Mouse (Mus musculus) forebrain, embryonic 14.5 days (tissue): ENCODE data around the gene Slc9a4. TPM values are rescaled to one million over a fixed set of nuclear protein-coding genes. Genes with fewer than 3 reads are reported as not detected.
"Not testable (repeated sequence)": the region's sequence is repeated elsewhere in the genome, so short reads cannot be mapped to it uniquely, and the experiment has no call there.

Experiments
- ATAC-seq: fragments of 200-750 bp; cut with Nextera tagmentation; 2 replicates; pipeline ENCODE4 v1.8.0; 2017; ENCODE audit warnings: mild to moderate bottlenecking, moderate library complexity
- DNase-seq: peaks from one replicate; pipeline ENCODE4 v3.0.0-alpha.2; 2015; ENCODE audit warnings: low spot score
- H3K27ac ChIP-seq: fragments of 300-500 bp; sonication (generic); 2 replicates; pipeline ENCODE4 v1.5.1; 2014; ENCODE audit warnings: low read depth, mild to moderate bottlenecking, control low read depth, low read length, moderate library complexity
- H3K27me3 ChIP-seq: fragments of 300-500 bp; sonication (generic); replicated peaks from 2 replicates; pipeline ENCODE4 v1.6.1; 2014; ENCODE audit warnings: low read length, control low read depth, mixed read lengths; ENCODE audit not compliant: control insufficient read depth, insufficient read depth
- H3K36me3 ChIP-seq: fragments of 300-500 bp; sonication (generic); 2 replicates; pipeline ENCODE4 v1.6.1; 2014; ENCODE audit warnings: low read length, control low read depth; ENCODE audit not compliant: control insufficient read depth, insufficient read depth
- H3K4me1 ChIP-seq: fragments of 300-500 bp; sonication (generic); 2 replicates; pipeline ENCODE4 v1.6.1; 2014; ENCODE audit warnings: antibody characterized with exemption, low read length, control low read depth; ENCODE audit not compliant: control insufficient read depth, insufficient read depth
- H3K4me2 ChIP-seq: fragments of 300-500 bp; sonication (generic); 2 replicates; pipeline ENCODE4 v1.6.1; 2014; ENCODE audit warnings: mild to moderate bottlenecking, control low read depth, low read length
- H3K4me3 ChIP-seq: fragments of 300-500 bp; sonication (generic); 2 replicates; pipeline ENCODE4 v1.5.1; 2014; ENCODE audit warnings: low read depth, low read length, control low read depth
- H3K9ac ChIP-seq: fragments of 300-500 bp; sonication (generic); 2 replicates; pipeline ENCODE4 v1.6.1; 2014; ENCODE audit warnings: mild to moderate bottlenecking, low read length, control low read depth, moderate library complexity
- H3K9me3 ChIP-seq: fragments of 300-500 bp; sonication (generic); replicated peaks from 2 replicates; pipeline ENCODE4 v1.6.1; 2016; ENCODE audit warnings: low read length, control low read depth, mixed read lengths; ENCODE audit not compliant: control insufficient read depth
- WGBS: fragments of 180-500 bp; shearing (Covaris S2); extraction: QIAGEN DNeasy Blood & Tissue Kit; methylation state at CpG from one replicate; pipeline ENCODE4 v1.1.7; 2014; 5-methylcytosine and 5-hydroxymethylcytosine counted together
- polyA plus RNA-seq: library from polyadenylated mRNA; unstranded; fragments of >200 nt; fragmentation: Nextera tagmentation; extraction: Ambion mirVana; gene quantifications from 2 replicates; pipeline ENCODE4 v1.2.1, GENCODE M21; 2014

Slc9a4 gene
- polyA plus RNA-seq, 1 experiment from 2014 or later, result not detected

DNA sequence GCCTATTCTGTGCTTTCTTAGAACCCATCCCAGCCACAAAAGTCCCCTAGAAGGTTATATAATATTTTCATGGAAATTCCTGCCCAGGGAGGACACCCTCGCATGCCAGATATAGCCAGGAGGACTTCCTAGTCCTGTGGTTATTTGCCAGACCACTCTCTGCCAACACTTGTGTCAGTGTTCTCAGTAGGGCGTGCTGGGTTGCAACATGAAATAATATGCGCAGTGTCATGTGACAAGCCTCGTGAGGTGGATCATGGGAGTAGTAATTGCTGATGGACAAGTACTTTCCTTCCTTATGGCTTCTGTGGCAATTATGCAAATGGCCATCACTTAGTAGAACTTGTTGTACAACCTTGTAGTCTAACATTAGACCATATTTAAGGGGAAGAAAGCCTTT, 11.1 kb downstream of the Slc9a4 start:
- no peaks in the 10 kb centered on the region for H3K27me3 ChIP-seq
- no peak overlapping the region for H3K27ac ChIP-seq
- H3K36me3 ChIP-seq, result no peaks in the 10 kb centered on the region
- no peak overlapping the region for H3K4me2 ChIP-seq
- DNase-seq, result no peak
- ATAC-seq, result no peak
- no peaks in the 10 kb centered on the region for H3K9me3 ChIP-seq
- no peak overlapping the region for H3K9ac ChIP-seq
- no peaks in the 10 kb centered on the region for H3K4me1 ChIP-seq
- 89% methylated on average over 4 of the region's 4 CpGs for WGBS
- H3K4me3 ChIP-seq, result no peak overlapping the region

DNA sequence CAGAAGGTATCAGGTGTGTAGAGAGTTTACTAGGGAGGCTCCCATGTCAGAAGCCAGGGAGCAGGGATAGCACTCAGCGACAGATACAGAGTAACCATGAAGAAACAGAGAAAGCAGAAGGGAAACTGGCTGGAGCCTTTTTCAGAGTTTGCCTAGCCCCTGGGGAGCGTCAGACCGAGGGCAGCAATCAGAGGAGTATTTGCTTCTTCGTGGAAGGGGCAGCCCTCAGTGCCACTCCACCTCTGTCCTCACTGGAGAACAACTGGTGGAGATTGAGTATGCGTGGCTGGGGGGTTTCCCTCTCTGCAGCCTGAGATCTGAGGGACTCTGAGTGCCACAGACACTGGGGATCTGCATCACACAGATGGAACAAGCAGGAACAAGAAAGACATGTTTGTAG, 17.9 kb downstream of the Slc9a4 start:
- Histone ChIP-seq H3K36me3 (no peaks in the 10 kb centered on the region), H3K27ac (no peak overlapping the region), H3K4me2 (no peak overlapping the region), H3K27me3 (no peaks in the 10 kb centered on the region), H3K4me1 (no peaks in the 10 kb centered on the region), H3K4me3 (no peak overlapping the region), H3K9me3 (no peaks in the 10 kb centered on the region), H3K9ac (no peak overlapping the region)
- WGBS, result 78% methylated on average over 5 of the region's 5 CpGs
- ATAC-seq, result no peak
- DNase-seq, result no peak

DNA sequence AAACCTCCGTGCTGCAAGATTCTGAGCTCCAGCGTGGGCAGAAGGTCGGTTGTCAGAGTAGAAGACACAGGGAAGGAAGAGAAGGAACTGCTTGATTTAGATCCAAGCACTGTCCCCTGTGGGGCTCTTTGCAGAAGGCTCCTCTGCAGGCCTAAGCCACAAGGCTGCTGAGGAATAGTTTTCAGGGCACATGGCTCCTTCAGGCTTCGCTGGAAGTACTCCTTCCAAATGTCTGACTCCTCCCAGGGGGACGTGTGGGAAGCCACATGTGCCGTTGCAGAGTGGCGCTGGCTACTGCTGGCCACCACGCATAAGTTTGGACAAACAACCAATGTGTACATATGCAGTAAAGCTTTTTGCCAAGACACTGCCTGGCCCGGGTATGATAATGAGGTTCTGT, 19.8 kb downstream of the Slc9a4 start:
- H3K9ac ChIP-seq, H3K36me3 ChIP-seq, DNase-seq, H3K9me3 ChIP-seq, H3K4me1 ChIP-seq, H3K27me3 ChIP-seq, H3K4me2 ChIP-seq, H3K4me3 ChIP-seq, ATAC-seq, H3K27ac ChIP-seq: not testable (repeated sequence)
- 90% methylated on average over 9 of the region's 9 CpGs for WGBS

DNA sequence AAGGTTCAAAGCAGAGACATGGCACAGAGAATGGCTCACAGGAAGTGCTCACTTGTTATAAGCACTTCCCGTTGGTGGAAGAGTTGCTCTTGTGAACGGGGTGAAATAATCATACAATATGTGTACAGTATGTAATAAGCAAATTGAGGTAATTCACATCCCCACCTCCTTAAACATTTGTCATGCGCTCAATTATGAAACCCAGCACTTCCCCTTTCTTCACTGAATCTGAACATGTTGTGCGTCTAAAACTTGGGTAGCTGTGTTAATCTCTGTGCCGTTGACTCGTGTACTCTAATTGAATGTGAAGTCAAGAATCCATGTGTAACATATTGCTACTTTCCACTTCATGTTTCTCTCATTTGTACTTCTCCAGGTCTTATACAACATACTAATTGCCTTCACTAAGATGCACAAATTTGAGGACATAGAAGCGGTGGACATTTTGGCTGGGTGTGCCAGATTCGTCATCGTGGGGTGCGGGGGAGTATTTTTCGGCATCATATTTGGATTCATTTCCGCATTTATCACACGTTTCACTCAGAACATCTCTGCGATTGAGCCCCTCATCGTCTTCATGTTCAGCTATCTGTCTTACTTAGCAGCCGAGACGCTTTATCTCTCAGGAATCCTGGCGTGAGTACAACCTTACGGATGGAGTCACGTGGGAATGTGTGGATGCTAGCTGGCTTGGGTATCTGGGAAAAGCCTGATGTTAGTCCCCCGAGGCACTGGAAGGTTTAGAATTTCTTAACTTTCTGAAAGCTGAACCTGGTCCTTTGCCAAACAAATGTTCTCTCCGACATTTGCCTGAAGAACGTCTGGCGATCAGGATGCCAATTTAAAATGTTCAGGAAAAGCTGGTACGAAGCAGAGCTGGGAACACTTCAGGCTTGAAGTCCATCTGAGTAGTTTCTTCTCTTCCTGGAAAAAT, 20.8 kb downstream of the Slc9a4 start:
- Histone ChIP-seq H3K9ac (no peak overlapping the region), H3K36me3 (no peaks in the 10 kb centered on the region), H3K27me3 (no peaks in the 10 kb centered on the region), H3K4me2 (no peak overlapping the region), H3K27ac (peak overlapping the region; percentile 2; the same call in 1 of the 2 replicates), H3K4me1 (no peaks in the 10 kb centered on the region), H3K4me3 (no peak overlapping the region), H3K9me3 (no peaks in the 10 kb centered on the region)
- 79% methylated on average over 25 of the region's 25 CpGs for WGBS
- DNase-seq (peak; percentile 70), ATAC-seq (peak; percentile 57; the same call in 1 of the 2 replicates)

DNA sequence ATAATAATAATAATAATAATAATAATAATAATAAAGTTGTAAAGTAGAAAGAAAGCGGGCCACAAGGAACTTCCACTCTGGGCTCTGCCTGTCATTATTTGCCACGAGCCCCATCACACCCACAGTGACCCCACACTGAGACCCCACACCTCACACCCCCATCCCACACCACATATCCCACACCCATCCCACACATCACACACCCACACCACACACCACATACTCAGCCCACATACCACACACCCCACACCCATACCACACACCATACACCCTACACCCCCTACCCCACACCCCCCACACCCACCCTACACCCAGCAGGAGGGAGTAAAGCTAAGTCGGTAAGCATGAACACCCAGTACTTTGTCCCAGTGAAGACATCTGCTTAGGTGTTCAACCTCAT, 21.6 kb downstream of the Slc9a4 start:
- DNase-seq (no peak), ATAC-seq (no peak)
- 81% methylated on average over 3 of the region's 3 CpGs for WGBS
- no peak overlapping the region for H3K9ac ChIP-seq
- H3K36me3 ChIP-seq, result no peaks in the 10 kb centered on the region
- no peaks in the 10 kb centered on the region for H3K27me3 ChIP-seq
- no peak overlapping the region for H3K4me3 ChIP-seq
- H3K27ac ChIP-seq, result no peak overlapping the region
- H3K9me3 ChIP-seq, result no peaks in the 10 kb centered on the region
- H3K4me1 ChIP-seq, result no peaks in the 10 kb centered on the region
- no peak overlapping the region for H3K4me2 ChIP-seq

DNA sequence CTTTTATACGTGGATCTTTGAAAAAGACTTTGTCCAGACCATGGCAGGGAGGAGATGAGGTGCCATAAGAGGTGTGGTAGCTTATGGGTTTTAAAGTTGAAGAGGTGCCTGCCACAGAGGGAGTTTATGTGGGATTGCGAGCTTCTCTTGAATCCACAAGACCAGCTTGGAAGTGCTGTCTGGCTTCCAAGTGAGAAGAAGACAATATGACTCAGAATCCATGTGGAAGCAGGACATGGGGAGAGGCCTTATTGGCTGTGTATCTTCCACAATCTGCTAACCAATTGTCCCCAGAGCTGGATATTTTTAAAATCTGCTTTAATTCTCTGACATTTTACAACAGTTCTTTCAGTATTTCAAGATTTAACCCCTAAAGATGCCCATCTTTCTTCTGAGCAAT, 33.3 kb downstream of the Slc9a4 start:
- Histone ChIP-seq H3K9me3 (no peaks in the 10 kb centered on the region), H3K4me3 (no peak overlapping the region), H3K4me1 (no peaks in the 10 kb centered on the region), H3K27me3 (no peaks in the 10 kb centered on the region), H3K36me3 (no peaks in the 10 kb centered on the region), H3K27ac (no peak overlapping the region), H3K4me2 (no peak overlapping the region), H3K9ac (no peak overlapping the region)
- DNase-seq (no peak), ATAC-seq (no peak)
- WGBS, result 93% methylated on average over 2 of the region's 2 CpGs

DNA sequence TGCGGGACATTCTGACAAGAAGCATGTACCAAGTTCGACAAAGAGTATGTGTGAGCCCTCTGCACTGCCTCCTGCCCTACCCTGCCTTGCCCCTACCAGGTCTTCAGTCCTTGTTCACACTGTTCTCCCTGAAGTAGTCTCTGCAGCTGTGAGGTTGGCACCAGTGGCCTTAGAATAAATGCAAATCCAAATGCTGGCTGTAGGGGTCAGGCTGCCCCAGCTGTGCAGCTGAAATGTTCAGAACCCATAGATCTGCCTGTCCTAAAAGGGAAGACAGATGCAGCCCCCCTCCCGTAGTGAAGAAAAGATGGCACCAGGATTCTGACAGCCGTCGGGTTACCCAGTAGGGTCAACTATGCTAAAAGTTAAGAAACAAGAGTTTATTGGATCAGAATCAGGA, 39.2 kb downstream of the Slc9a4 start:
- ATAC-seq (no peak), DNase-seq (no peak)
- H3K27ac ChIP-seq, result no peak overlapping the region
- no peaks in the 10 kb centered on the region for H3K36me3 ChIP-seq
- no peaks in the 10 kb centered on the region for H3K9me3 ChIP-seq
- H3K4me1 ChIP-seq, result no peaks in the 10 kb centered on the region
- no peak overlapping the region for H3K4me3 ChIP-seq
- no peaks in the 10 kb centered on the region for H3K27me3 ChIP-seq
- H3K4me2 ChIP-seq, result no peak overlapping the region
- 79% methylated on average over 5 of the region's 5 CpGs for WGBS
- H3K9ac ChIP-seq, result no peak overlapping the region

DNA sequence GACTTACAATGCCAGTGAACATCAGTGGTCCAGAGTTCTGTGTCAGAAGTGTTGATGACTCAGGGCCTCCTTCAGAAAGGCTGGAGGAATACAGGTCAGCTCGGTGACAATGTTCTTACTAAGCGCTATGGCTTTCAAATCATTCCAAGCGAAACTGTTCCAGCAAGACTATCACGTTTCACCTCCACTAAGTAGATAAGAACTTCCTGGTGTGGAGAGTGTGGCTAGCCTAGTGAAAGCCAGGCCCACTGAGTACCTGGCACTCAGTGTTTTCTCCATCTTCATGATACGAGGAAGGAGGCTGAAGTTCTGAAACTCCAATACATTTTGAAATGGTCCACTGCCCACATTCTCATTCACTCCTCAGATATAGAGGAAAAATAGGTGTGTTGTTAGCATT, 40.0 kb downstream of the Slc9a4 start:
- ATAC-seq (no peak), DNase-seq (no peak)
- no peaks in the 10 kb centered on the region for H3K4me1 ChIP-seq
- H3K4me3 ChIP-seq, result no peak overlapping the region
- H3K36me3 ChIP-seq, result no peaks in the 10 kb centered on the region
- H3K9me3 ChIP-seq, result no peaks in the 10 kb centered on the region
- H3K27me3 ChIP-seq, result no peaks in the 10 kb centered on the region
- WGBS, result 83% methylated on average over 5 of the region's 5 CpGs
- H3K4me2 ChIP-seq, result no peak overlapping the region
- H3K27ac ChIP-seq, result no peak overlapping the region
- H3K9ac ChIP-seq, result no peak overlapping the region

DNA sequence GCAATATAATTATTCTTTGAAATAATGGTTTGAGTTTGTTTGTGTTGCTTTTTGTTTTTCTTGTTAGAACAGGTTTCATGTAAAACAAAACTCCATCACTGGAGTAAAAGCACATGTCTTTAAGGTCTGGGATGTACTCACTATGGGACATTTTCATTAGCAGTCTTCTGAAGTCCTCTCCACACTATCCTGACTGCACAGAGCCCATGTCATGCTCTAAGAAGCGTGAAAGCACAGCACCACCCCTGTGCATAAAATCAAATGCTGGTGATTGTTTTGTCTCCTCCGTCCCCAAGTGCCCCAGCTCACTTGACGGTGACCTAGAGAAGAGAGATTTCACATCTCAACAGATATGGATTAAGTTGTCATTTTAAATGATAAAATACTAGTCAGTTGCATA, 45.1 kb downstream of the Slc9a4 start:
- WGBS, result 55% methylated on average over 3 of the region's 3 CpGs
- no peak for ATAC-seq
- H3K36me3 ChIP-seq, result no peaks in the 10 kb centered on the region
- no peaks in the 10 kb centered on the region for H3K9me3 ChIP-seq
- no peak overlapping the region for H3K27ac ChIP-seq
- H3K27me3 ChIP-seq, result no peaks in the 10 kb centered on the region
- H3K4me2 ChIP-seq, result no peak overlapping the region
- H3K4me3 ChIP-seq, result no peak overlapping the region
- H3K4me1 ChIP-seq, result no peaks in the 10 kb centered on the region
- DNase-seq, result no peak
- H3K9ac ChIP-seq, result no peak overlapping the region
